Mouse (Mus musculus) spleen, adult 2 months (tissue): ENCODE results near the gene Cfap61. TPM values are rescaled to one million over a fixed set of nuclear protein-coding genes. Genes with fewer than 3 reads are reported as not detected.

Experiments
- DNase-seq, 2 experiments: peaks; one replicate each; pipeline versions ENCODE4 v3.0.0 to v3.0.0-alpha.2; 2012 to 2021; ENCODE audit warnings: low spot score in 2 of 2, low read depth in 1 of 2
- H3K27ac ChIP-seq: fragments of 200-500 bp; 2 replicates; pipeline ENCODE4 v1.5.1; 2012; ENCODE audit warnings: low read length, inconsistent platforms; ENCODE audit not compliant: insufficient read depth
- H3K27me3 ChIP-seq: fragments of 200-500 bp; 2 replicates; pipeline ENCODE4 v1.6.1; 2012; ENCODE audit warnings: mild to moderate bottlenecking, moderate library complexity, low read length, inconsistent platforms; ENCODE audit not compliant: control insufficient read depth, insufficient read depth
- H3K36me3 ChIP-seq: fragments of 200-500 bp; 2 replicates; pipeline ENCODE4 v1.6.1; 2012; ENCODE audit warnings: mild to moderate bottlenecking, low read length, inconsistent platforms; ENCODE audit not compliant: control insufficient read depth, insufficient read depth
- H3K4me1 ChIP-seq: fragments of 200-500 bp; 2 replicates; pipeline ENCODE4 v1.6.1; 2011; ENCODE audit warnings: inconsistent platforms; ENCODE audit not compliant: control insufficient read depth, insufficient read depth, insufficient read length
- H3K4me3 ChIP-seq: fragments of 200-500 bp; 2 replicates; pipeline ENCODE4 v1.5.1; 2011; ENCODE audit warnings: mild to moderate bottlenecking, inconsistent platforms; ENCODE audit not compliant: insufficient read depth, insufficient read length; ENCODE audit errors: extremely low read depth
- CTCF ChIP-seq: fragments of 200-500 bp; IDR thresholded peaks from 2 replicates; pipeline ENCODE4 v1.5.1; 2011; ENCODE audit warnings: mild to moderate bottlenecking, inconsistent platforms; ENCODE audit not compliant: insufficient read depth, insufficient read length, insufficient replicate concordance; ENCODE audit errors: extremely low read depth
- POLR2A ChIP-seq: fragments of 200-500 bp; IDR thresholded peaks from 2 replicates; pipeline ENCODE4 v1.6.1; 2011; ENCODE audit warnings: low read depth, low read length, inconsistent platforms
- WGBS: fragments of 180-500 bp; shearing (Covaris S2); methylation state at CpG from one replicate; pipeline ENCODE4 v1.1.7; 2018; 5-methylcytosine and 5-hydroxymethylcytosine counted together
- polyA plus RNA-seq: library from polyadenylated mRNA; depleted of rRNA; stranded (reverse); fragments of >200 nt; gene quantifications from 2 replicates; pipeline ENCODE4 v1.2.3, GENCODE M21; 2012

Cfap61 gene
- polyA plus RNA-seq, 1 experiment: 0.40 TPM

GRCm38 (mm10) chr2:146254387-146254786, 319.8 kb downstream of the Cfap61 start:
- no peak for DNase-seq
- Histone ChIP-seq H3K36me3 (no peaks in the 10 kb centered on the region), H3K4me3 (no peak overlapping the region), H3K4me1 (no peaks in the 10 kb centered on the region), H3K27me3 (no peaks in the 10 kb centered on the region), H3K27ac (no peak overlapping the region)
- no peak for TF ChIP-seq CTCF
- TF ChIP-seq POLR2A: no peak
- 81% methylated on average over 1 of the region's 1 CpGs for WGBS

- no peak overlapping the region for H3K4me3 ChIP-seq
- no peaks in the 10 kb centered on the region for H3K27me3 ChIP-seq
- no peaks in the 10 kb centered on the region for H3K4me1 ChIP-seq
- TF ChIP-seq CTCF (no peak), POLR2A (no peak)
- H3K27ac ChIP-seq: no peak overlapping the region
- H3K36me3 ChIP-seq: no peaks in the 10 kb centered on the region
- no peak for DNase-seq
These were observed 321.1 kb downstream of the Cfap61 start for GRCm38 (mm10) chr2:146255636-146256035.

- WGBS: 74% methylated on average over 3 of the region's 3 CpGs
- H3K36me3 ChIP-seq: no peaks in the 10 kb centered on the region
- H3K4me1 ChIP-seq: no peaks in the 10 kb centered on the region
- H3K27ac ChIP-seq: no peak overlapping the region
- H3K27me3 ChIP-seq: no peaks in the 10 kb centered on the region
- DNase-seq: no peak
- TF ChIP-seq POLR2A (no peak), CTCF (no peak)
- H3K4me3 ChIP-seq: no peak overlapping the region
These were observed 321.8 kb downstream of the Cfap61 start for GRCm38 (mm10) chr2:146256321-146256875.

- DNase-seq: no peak
- Histone ChIP-seq H3K27ac (no peak overlapping the region), H3K4me1 (no peaks in the 10 kb centered on the region), H3K36me3 (no peaks in the 10 kb centered on the region), H3K4me3 (no peak overlapping the region), H3K27me3 (no peaks in the 10 kb centered on the region)
- 76% methylated on average over 3 of the region's 3 CpGs for WGBS
- TF ChIP-seq POLR2A (no peak), CTCF (no peak)
These were observed 322.5 kb downstream of the Cfap61 start for GRCm38 (mm10) chr2:146257037-146257436.

- 97% methylated on average over 3 of the region's 3 CpGs for WGBS
- Histone ChIP-seq H3K4me3 (no peak overlapping the region), H3K4me1 (no peaks in the 10 kb centered on the region), H3K27ac (no peak overlapping the region), H3K36me3 (no peaks in the 10 kb centered on the region), H3K27me3 (no peaks in the 10 kb centered on the region)
- TF ChIP-seq POLR2A: no peak
- no peak for TF ChIP-seq CTCF
- no peak for DNase-seq
These were observed 323.0 kb downstream of the Cfap61 start for GRCm38 (mm10) chr2:146257609-146258008.

- Histone ChIP-seq H3K27me3 (no peaks in the 10 kb centered on the region), H3K27ac (no peak overlapping the region), H3K4me3 (no peak overlapping the region), H3K4me1 (no peaks in the 10 kb centered on the region), H3K36me3 (no peaks in the 10 kb centered on the region)
- DNase-seq: no peak
- 88% methylated on average over 10 of the region's 10 CpGs for WGBS
- TF ChIP-seq POLR2A (no peak), CTCF (no peak)
These were observed 324.3 kb downstream of the Cfap61 start for GRCm38 (mm10) chr2:146258736-146259469.

- H3K4me3 ChIP-seq: no peak overlapping the region
- WGBS: 92% methylated on average over 18 of the region's 18 CpGs
- H3K27me3 ChIP-seq: no peaks in the 10 kb centered on the region
- no peaks in the 10 kb centered on the region for H3K36me3 ChIP-seq
- H3K4me1 ChIP-seq: no peaks in the 10 kb centered on the region
- no peak overlapping the region for H3K27ac ChIP-seq
- TF ChIP-seq POLR2A (no peak), CTCF (no peak)
- DNase-seq: no peak
These were observed 325.4 kb downstream of the Cfap61 start for GRCm38 (mm10) chr2:146259787-146260560.
